Mouse (Mus musculus) erythroid progenitor cell, adult 5-6 weeks (primary cell): ENCODE data around the gene Atp2a3. TPM values are rescaled to one million over a fixed set of nuclear protein-coding genes. Genes with fewer than 3 reads are reported as not detected.

Experiments
- ATAC-seq: replicated peaks from 2 replicates; pipeline ENCODE4 v1.8.0; 2016; ENCODE audit warnings: moderate number of reproducible peaks, mild to moderate bottlenecking, moderate TSS enrichment, inconsistent platforms; ENCODE audit not compliant: poor library complexity, low FRiP score, severe bottlenecking
- total RNA-seq, 2 experiments: library from RNA; stranded (forward) in 1 of 2; stranded (reverse) in 1 of 2; fragments of 150-400 nt in 1 of 2; fragments of 186-747, 209-891 nt in 1 of 2; gene quantifications; 2 replicates each; pipeline versions ENCODE4 v1.2.3 to v1.2.4; 2015 to 2017; ENCODE audit warnings: low replicate concordance in 2 of 2

Atp2a3 gene
- total RNA-seq, 2 experiments from 2014 or later: 11.1 to 20.5 TPM

- no peak for ATAC-seq
Measured at GRCm38 (mm10) chr11:72953440-72954151, 7.4 kb upstream of the Atp2a3 start.

DNA sequence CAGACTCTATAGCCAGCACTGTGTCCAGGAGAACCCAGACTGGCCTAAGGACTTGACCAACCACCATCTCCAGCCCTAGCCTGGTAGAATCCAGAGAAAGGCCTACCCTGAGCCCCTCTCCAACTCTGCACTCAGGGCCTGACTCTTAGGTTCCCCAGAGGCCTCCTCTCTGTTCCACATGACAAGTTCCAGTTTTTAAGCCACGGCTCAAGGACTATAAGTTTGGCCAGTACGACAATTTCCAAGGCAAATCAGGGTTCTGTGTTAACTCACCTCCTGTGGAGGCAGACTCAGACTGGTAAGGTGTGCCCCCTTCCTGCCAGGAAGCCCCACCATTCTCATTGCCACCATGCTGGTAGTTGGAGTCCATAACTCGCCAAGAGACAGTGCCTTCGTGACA is 6.8 kb upstream of the Atp2a3 start:
- no peak for ATAC-seq

GRCm38 (mm10) chr11:72955339-72955974 is 5.5 kb upstream of the Atp2a3 start:
- no peak for ATAC-seq

GRCm38 (mm10) chr11:72957318-72957717 is 3.7 kb upstream of the Atp2a3 start:
- ATAC-seq: no peak

GRCm38 (mm10) chr11:72959924-72960679 is 867 bp upstream of the Atp2a3 start:
- ATAC-seq: no peak

GRCm38 (mm10) chr11:72960723-72961071 is 272 bp upstream of the Atp2a3 start:
- no peak for ATAC-seq

DNA sequence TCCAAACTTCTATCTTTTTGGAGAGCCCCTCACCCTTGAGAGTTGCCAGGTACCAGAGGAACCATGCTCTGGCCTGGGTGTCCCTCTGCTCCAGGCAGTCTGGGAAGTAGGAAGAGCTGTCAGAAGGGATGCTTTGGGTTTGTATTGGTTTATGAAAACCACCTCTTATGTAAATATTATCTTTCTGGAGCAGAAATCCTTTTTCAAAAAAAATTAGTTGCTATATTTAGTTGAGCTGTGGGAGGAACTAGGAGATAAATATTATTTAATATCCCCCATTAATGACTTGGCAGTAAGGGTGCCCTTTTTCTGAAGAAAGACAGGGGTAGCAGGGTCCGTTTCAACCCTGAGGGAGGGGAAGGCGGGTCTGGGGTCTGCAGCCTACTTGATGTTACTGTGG is 1.4 kb downstream of the Atp2a3 start:
- no peak for ATAC-seq

- no peak for ATAC-seq
Measured at GRCm38 (mm10) chr11:72963058-72963788, 2.3 kb downstream of the Atp2a3 start.

DNA sequence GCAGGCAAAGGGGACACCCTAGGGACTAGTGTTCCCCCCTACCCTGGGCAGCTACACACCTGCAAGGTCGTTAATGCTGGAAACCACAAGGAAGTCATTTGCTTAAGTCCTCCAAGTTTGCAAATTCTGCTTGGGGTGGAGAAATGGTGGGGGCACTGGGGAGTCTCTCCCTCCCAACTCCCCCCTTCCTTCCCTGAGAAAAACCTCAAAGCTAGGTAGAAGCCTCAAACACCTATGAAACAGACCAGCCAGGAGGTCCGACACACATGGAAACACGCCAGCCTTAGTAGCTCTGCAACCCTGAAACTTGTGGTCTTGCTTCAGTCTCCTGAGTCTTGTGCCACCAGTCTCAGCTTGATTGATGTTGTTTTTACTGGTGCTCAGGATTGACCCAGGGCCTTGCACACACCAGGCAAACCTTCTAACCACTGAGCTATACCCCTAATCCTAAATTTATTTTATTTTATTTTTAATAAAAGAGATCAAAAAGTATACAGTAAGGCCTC is 2.9 kb downstream of the Atp2a3 start:
- ATAC-seq: no peak

GRCm38 (mm10) chr11:72974995-72975503 is 14.1 kb downstream of the Atp2a3 start:
- ATAC-seq: no peak

DNA sequence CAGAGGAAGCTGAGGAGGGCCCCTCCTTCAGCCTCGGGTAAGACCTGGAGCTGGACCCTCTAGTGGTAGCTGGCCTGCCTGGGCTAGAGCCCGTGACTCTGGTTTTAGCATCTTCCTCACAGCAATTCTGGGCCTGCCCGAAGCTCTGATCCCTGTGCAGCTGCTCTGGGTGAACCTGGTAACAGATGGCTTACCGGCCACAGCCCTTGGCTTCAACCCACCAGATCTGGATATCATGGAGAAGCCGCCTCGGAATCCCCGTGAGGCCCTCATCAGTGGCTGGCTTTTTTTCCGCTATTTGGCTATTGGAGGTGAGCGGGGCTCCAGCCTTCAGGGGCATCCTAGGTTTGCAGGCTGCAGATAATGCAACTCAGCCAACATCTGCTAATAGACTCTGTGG is 21.5 kb downstream of the Atp2a3 start:
- ATAC-seq: no peak

GRCm38 (mm10) chr11:72983283-72983682 is 22.3 kb downstream of the Atp2a3 start:
- no peak for ATAC-seq

GRCm38 (mm10) chr11:72986745-72987144 is 25.8 kb downstream of the Atp2a3 start:
- no peak for ATAC-seq

DNA sequence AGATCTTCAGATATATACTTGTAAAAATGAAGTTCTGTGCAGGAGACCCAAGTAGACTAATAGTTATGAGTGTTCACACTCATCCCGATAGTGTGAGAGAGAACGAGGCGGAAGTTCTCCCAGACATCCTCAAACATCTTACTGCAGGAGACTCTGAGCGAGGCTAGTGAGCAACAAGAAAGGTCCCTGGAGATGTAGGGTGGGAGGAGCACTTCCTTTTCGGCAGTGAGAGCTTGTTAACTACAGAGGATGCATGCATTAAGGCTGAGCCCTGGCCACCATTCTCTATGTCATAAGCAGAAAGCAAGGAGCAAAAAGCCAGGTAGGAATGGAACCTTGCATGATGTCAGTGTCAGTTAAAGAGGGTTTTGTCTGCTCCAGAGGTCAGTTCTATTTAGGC is 26.3 kb downstream of the Atp2a3 start:
- ATAC-seq: no peak

DNA sequence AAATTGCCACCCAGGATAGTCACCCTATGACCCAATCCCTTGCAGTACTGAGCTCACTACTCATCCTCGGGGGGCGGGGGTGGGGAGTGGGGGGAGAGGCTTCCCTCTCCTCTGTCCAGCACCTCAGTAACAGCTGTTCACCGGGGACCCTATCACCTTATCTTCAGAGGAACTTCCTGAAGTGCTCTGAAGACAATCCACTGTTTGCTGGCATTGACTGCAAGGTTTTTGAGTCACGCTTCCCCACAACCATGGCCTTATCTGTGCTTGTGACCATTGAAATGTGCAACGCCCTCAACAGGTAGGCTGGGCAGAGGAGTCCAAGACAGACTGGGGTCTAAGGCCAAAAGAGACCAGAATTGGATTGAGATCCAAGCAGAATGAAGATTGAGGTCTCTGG is 26.8 kb downstream of the Atp2a3 start:
- no peak for ATAC-seq

GRCm38 (mm10) chr11:72989044-72989443 is 28.1 kb downstream of the Atp2a3 start:
- ATAC-seq: no peak

DNA sequence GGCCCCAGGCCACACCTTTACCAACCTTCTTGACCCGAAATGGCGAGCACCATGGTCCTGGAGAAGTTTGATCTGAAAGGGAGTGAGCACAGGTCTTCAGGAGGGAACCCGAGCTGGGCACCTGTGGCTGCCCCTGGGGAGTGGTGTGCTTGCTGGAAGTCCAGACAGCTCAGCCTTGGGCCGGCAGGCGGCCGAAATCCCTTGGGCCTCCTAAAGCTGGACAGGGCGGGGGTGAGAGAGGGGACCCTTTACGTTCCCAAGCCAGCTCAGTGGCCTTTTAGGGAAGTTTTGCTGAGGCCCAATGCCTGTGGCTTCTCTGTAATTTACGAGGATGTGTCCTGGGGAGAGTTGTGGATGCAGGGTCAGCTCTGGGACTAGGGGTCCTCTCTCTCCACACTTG is 29.7 kb downstream of the Atp2a3 start:
- no peak for ATAC-seq

DNA sequence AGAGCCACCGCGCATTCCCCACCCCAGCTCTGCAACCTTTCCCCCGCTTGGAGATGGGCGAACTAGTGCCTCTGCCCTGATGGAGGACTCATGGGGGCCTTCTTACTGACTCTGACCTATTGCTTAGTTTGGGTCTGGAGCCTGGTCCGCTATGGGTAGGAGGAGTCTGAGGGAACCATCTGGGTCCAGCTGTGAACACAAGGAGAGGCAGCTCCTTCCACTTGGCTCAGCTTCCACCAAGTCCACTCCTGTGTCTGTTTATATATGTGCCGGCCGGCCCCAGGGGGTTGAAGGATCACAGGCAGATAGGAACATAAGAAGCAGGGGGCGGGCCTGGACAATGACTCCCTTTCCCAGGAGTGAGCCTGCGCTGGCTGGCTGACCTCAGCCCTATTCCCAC is 31.0 kb downstream of the Atp2a3 start:
- no peak for ATAC-seq

- no peak for ATAC-seq
Measured at GRCm38 (mm10) chr11:72996346-72996745, 35.4 kb downstream of the Atp2a3 start.

DNA sequence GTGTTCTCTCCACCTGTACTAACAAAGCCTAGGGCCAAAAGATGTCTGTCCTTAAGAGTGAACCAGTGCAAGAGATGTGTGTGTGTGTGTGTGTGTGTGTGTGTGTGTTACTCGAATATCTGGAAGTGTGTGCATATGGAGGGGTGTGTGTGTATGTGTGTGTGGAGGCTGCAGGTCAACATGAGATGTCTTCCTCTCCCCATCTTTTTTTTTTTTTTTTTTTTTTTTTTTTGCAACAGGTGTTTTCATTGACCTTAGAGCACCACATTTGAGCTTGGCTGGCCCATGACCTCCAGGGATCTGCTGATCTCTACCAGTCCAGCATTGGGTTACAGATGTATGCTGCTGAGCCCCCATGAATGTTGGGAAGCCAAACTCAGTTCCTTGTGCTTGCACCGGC is 35.8 kb downstream of the Atp2a3 start:
- no peak for ATAC-seq
